Mouse (Mus musculus): Measurements from ENCODE around the gene Grhpr. TPM values are rescaled to one million over a fixed set of nuclear protein-coding genes. Genes with fewer than 3 reads are reported as not detected.
A peak's percentile ranks its signal among the peaks of the same experiment; 100 is the strongest.

Gene Grhpr
- polyA plus RNA-seq (2014; fragmentation: Nextera tagmentation; extraction: Ambion mirVana): 37.4 and 38.2 TPM in 2 replicates

GRCm38 (mm10) chr4:44981280-44981973 is at the start of gene Grhpr:
Grhpr (plus strand) TSS chr4:44981395.
- ATAC-seq (ENCODE audit: low FRiP score) (peak; percentile 95), DNase-seq (ENCODE audit: low spot score, missing footprints) (peak; percentile 99)
- Histone ChIP-seq H3K27me3 (ENCODE audit: control insufficient read depth, insufficient read depth, low read length) (no peaks in the 10 kb centered on the region), H3K27ac (ENCODE audit: low read depth, low read length) (no peak within 1 kb of the TSS; the same call in 1 of the 2 replicates), H3K9me3 (ENCODE audit: control insufficient read depth, low read length) (no peaks in the 10 kb centered on the region), H3K36me3 (ENCODE audit: control insufficient read depth, insufficient read depth, low read length) (no peaks in the 10 kb centered on the region), H3K4me2 (peak within 1 kb of the TSS; percentile 93), H3K4me3 (ENCODE audit: low read depth, low read length) (peak within 1 kb of the TSS; percentile 68), H3K9ac (ENCODE audit: low read length) (peak within 1 kb of the TSS; percentile 84), H3K4me1 (ENCODE audit: control insufficient read depth, insufficient read depth, low read length) (peaks cover 12% of the 10 kb centered on the region; the same call in 1 of the 2 replicates)
- WGBS: 1% methylated on average over 40 of the region's 40 CpGs

GRCm38 (mm10) chr4:44931732-44932131 is 49.5 kb upstream of the Grhpr start:
- H3K27ac ChIP-seq (ENCODE audit: low read depth, low read length): no peak overlapping the region
- no peak overlapping the region for H3K9ac ChIP-seq (ENCODE audit: low read length)
- no peaks in the 10 kb centered on the region for H3K4me1 ChIP-seq (ENCODE audit: control insufficient read depth, insufficient read depth, low read length)
- DNase-seq (ENCODE audit: low spot score, missing footprints) (no peak), ATAC-seq (ENCODE audit: low FRiP score) (no peak)
- H3K9me3 ChIP-seq (ENCODE audit: control insufficient read depth, low read length): no peaks in the 10 kb centered on the region
- no peak overlapping the region for H3K4me2 ChIP-seq
- no peaks in the 10 kb centered on the region for H3K27me3 ChIP-seq (ENCODE audit: control insufficient read depth, insufficient read depth, low read length)
- WGBS: 94% methylated on average over 6 of the region's 6 CpGs
- H3K36me3 ChIP-seq (ENCODE audit: control insufficient read depth, insufficient read depth, low read length): peaks cover 12% of the 10 kb centered on the region; the same call in 1 of the 2 replicates
- no peak overlapping the region for H3K4me3 ChIP-seq (ENCODE audit: low read depth, low read length)

DNA sequence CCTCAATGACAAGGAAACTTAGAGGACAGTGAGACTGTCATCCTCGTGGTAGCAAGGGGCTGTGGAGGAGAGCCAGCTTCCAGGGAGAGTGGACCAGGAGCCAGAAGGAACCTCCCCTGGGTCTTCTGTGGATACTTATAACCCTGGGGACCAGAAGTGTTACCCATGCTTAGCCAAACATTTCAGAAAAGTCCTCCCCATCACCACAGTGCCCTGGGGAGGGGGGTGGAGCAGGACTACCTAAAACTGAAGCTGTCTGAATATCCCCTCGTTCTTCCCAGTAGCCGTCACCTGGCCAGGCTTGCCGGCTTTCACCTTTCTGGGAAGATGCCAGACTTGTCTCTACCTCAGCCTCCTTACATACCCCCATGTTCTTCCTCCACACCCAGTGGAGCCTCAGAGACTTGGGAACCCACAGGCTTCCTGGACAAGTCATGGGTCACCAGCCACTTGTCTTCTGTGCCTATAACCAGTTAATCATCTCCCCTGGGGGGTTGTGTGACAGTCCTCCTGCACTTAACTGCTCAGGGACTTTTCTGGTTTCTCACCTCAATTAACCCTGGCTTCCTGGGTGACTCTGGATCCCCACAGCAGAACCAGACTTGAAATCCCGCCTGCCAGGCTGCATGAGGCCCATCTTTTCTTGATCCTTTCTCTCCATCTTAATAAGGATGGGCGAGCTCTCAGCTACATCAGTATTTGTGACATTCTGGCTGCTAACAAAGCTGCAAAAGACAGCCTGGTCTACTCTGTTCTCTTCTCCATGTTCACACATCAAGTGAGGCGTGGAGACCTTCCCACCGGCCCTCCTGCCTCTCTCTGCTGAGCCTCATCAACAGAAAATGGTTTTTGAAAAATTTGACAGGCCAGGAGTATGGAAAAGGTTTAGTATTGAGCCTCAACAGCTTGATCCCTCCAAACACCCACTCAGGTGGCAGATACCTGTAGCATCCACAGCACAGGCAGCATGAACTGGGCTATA is 42.5 kb upstream of the Grhpr start:
- Histone ChIP-seq H3K36me3 (ENCODE audit: control insufficient read depth, insufficient read depth, low read length) (no peaks in the 10 kb centered on the region), H3K27me3 (ENCODE audit: control insufficient read depth, insufficient read depth, low read length) (no peaks in the 10 kb centered on the region), H3K9ac (ENCODE audit: low read length) (no peak overlapping the region), H3K27ac (ENCODE audit: low read depth, low read length) (no peak overlapping the region), H3K4me2 (no peak overlapping the region), H3K9me3 (ENCODE audit: control insufficient read depth, low read length) (no peaks in the 10 kb centered on the region), H3K4me3 (ENCODE audit: low read depth, low read length) (no peak overlapping the region), H3K4me1 (ENCODE audit: control insufficient read depth, insufficient read depth, low read length) (no peaks in the 10 kb centered on the region)
- WGBS: 82% methylated on average over 8 of the region's 8 CpGs
- DNase-seq (ENCODE audit: low spot score, missing footprints): peak; percentile 31
- ATAC-seq (ENCODE audit: low FRiP score): no peak

DNA sequence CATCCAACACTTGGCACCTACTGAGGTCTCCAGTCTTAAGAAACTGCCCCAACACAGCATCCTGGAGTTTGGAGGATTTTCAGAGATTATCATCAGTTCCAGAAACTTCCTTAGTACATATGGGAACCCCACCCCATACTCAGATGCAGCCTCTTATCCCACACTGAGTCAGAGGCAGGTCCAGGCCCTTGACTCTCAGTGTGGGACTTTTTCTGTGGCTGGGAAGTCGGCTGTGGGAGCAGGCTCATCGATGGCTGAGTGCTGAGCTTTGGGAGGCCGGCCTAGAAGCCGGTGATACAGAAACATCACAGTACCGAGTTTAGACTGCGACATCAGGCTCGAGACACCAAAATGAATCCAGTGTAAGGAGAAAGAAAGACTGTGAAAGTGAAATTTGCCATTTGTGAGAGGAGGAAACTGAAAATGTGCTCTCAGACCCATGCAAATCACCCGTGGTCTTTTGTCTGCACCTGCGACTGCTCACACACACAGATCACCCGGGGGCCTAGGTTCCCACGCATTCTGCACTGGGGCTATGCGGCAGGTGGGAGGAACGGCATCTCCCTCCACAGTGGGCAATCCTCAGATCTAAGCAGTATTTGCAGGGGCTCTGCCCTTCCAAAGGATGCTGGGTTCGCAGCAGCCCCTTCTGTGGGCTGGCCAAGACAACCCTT is 41.5 kb upstream of the Grhpr start:
- H3K27me3 ChIP-seq (ENCODE audit: control insufficient read depth, insufficient read depth, low read length): no peaks in the 10 kb centered on the region
- H3K36me3 ChIP-seq (ENCODE audit: control insufficient read depth, insufficient read depth, low read length): no peaks in the 10 kb centered on the region
- no peaks in the 10 kb centered on the region for H3K9me3 ChIP-seq (ENCODE audit: control insufficient read depth, low read length)
- H3K4me1 ChIP-seq (ENCODE audit: control insufficient read depth, insufficient read depth, low read length): no peaks in the 10 kb centered on the region
- no peak overlapping the region for H3K9ac ChIP-seq (ENCODE audit: low read length)
- no peak overlapping the region for H3K4me3 ChIP-seq (ENCODE audit: low read depth, low read length)
- H3K27ac ChIP-seq (ENCODE audit: low read depth, low read length): no peak overlapping the region
- H3K4me2 ChIP-seq: no peak overlapping the region
- ATAC-seq (ENCODE audit: low FRiP score) (no peak), DNase-seq (ENCODE audit: low spot score, missing footprints) (no peak)
- WGBS: 88% methylated on average over 14 of the region's 14 CpGs

GRCm38 (mm10) chr4:44940286-44940685 is 40.9 kb upstream of the Grhpr start:
- no peaks in the 10 kb centered on the region for H3K9me3 ChIP-seq (ENCODE audit: control insufficient read depth, low read length)
- H3K4me3 ChIP-seq (ENCODE audit: low read depth, low read length): no peak overlapping the region
- H3K4me1 ChIP-seq (ENCODE audit: control insufficient read depth, insufficient read depth, low read length): no peaks in the 10 kb centered on the region
- H3K27ac ChIP-seq (ENCODE audit: low read depth, low read length): no peak overlapping the region
- DNase-seq (ENCODE audit: low spot score, missing footprints): no peak
- H3K36me3 ChIP-seq (ENCODE audit: control insufficient read depth, insufficient read depth, low read length): no peaks in the 10 kb centered on the region
- no peaks in the 10 kb centered on the region for H3K27me3 ChIP-seq (ENCODE audit: control insufficient read depth, insufficient read depth, low read length)
- H3K4me2 ChIP-seq: no peak overlapping the region
- no peak overlapping the region for H3K9ac ChIP-seq (ENCODE audit: low read length)
- WGBS: 76% methylated on average over 9 of the region's 9 CpGs
- no peak for ATAC-seq (ENCODE audit: low FRiP score)

GRCm38 (mm10) chr4:44942237-44942636 is 39.0 kb upstream of the Grhpr start:
- Histone ChIP-seq H3K9me3 (ENCODE audit: control insufficient read depth, low read length) (no peaks in the 10 kb centered on the region), H3K27ac (ENCODE audit: low read depth, low read length) (no peak overlapping the region), H3K4me2 (no peak overlapping the region), H3K9ac (ENCODE audit: low read length) (no peak overlapping the region), H3K4me3 (ENCODE audit: low read depth, low read length) (no peak overlapping the region), H3K36me3 (ENCODE audit: control insufficient read depth, insufficient read depth, low read length) (no peaks in the 10 kb centered on the region), H3K4me1 (ENCODE audit: control insufficient read depth, insufficient read depth, low read length) (no peaks in the 10 kb centered on the region), H3K27me3 (ENCODE audit: control insufficient read depth, insufficient read depth, low read length) (no peaks in the 10 kb centered on the region)
- WGBS: 89% methylated on average over 1 of the region's 1 CpGs
- ATAC-seq (ENCODE audit: low FRiP score) (no peak), DNase-seq (ENCODE audit: low spot score, missing footprints) (no peak)

DNA sequence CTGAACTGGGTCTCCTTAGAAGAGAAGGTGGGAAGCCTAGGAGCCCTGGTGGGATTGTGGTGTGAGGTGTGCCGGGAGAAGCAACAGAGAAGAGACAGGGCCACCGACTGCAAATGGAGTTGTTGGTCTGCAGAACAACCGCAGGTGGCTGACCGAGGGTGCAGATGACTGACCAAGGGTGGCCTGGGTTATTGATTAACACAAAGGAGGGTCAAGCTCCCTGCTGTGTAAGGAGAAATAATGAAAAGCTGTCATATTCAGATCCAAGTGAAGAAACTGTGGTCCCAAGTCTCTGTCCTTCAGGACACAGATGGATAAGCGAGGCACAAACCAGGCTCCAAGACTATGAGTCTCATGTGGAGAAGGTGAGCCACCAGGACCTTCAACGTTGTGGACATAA is 37.7 kb upstream of the Grhpr start:
- DNase-seq (ENCODE audit: low spot score, missing footprints) (peak; percentile 2), ATAC-seq (ENCODE audit: low FRiP score) (no peak)
- Histone ChIP-seq H3K4me3 (ENCODE audit: low read depth, low read length) (no peak overlapping the region), H3K36me3 (ENCODE audit: control insufficient read depth, insufficient read depth, low read length) (no peaks in the 10 kb centered on the region), H3K27ac (ENCODE audit: low read depth, low read length) (no peak overlapping the region), H3K4me1 (ENCODE audit: control insufficient read depth, insufficient read depth, low read length) (no peaks in the 10 kb centered on the region), H3K27me3 (ENCODE audit: control insufficient read depth, insufficient read depth, low read length) (no peaks in the 10 kb centered on the region), H3K9ac (ENCODE audit: low read length) (no peak overlapping the region), H3K4me2 (no peak overlapping the region), H3K9me3 (ENCODE audit: control insufficient read depth, low read length) (no peaks in the 10 kb centered on the region)
- 81% methylated on average over 6 of the region's 6 CpGs for WGBS

DNA sequence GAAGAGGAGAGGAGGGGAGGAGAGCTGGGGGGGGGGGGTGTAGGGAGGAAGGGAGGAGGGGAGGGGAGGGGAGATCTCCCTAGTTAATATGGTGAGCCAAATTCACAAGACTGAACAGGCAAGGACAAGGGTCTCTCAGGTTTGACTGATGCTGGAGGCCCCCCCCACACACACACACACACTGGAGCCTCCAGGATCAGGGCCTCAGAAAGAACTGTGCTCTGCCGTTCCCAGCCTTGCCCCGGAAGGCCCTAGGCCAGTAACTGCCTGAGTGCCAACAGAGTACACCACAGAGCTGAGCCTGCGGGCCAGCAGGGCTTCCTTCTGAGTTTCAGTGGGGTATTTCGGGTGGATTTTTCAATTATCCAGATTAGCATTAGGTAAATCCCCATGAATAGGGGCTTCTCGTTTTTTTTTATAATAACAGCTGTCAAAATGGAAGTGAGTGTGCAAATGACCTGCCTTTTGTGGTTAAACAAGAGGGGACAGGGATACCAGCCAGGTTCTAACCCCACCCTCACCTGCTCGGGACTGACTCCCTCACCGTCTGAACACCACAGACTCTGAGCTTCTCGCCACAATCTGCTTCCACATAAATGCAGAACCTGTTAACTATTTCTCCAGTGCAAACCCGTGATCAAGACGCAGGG is 36.6 kb upstream of the Grhpr start:
- no peak for ATAC-seq (ENCODE audit: low FRiP score)
- WGBS: 81% methylated on average over 10 of the region's 10 CpGs
- H3K36me3 ChIP-seq (ENCODE audit: control insufficient read depth, insufficient read depth, low read length): no peaks in the 10 kb centered on the region

More for the DNA sequence above, 36.6 kb upstream of the Grhpr start:
- Histone ChIP-seq H3K9me3 (ENCODE audit: control insufficient read depth, low read length) (no peaks in the 10 kb centered on the region), H3K4me2 (no peak overlapping the region), H3K27me3 (ENCODE audit: control insufficient read depth, insufficient read depth, low read length) (no peaks in the 10 kb centered on the region), H3K4me1 (ENCODE audit: control insufficient read depth, insufficient read depth, low read length) (no peaks in the 10 kb centered on the region), H3K27ac (ENCODE audit: low read depth, low read length) (no peak overlapping the region), H3K4me3 (ENCODE audit: low read depth, low read length) (no peak overlapping the region), H3K9ac (ENCODE audit: low read length) (no peak overlapping the region)
- DNase-seq (ENCODE audit: low spot score, missing footprints): peak; percentile 59
